Mouse (Mus musculus): Measurements from ENCODE around the gene Klk6. TPM values are rescaled to one million over a fixed set of nuclear protein-coding genes. Genes with fewer than 3 reads are reported as not detected.

Gene Klk6
- 2.0 and 2.3 TPM in 2 replicates for polyA plus RNA-seq (2015; fragmentation: Nextera tagmentation; extraction: Ambion mirVana)

GRCm38 (mm10) chr7:43824199-43824598, at the start of gene Klk6:
Klk6 (plus strand) TSS chr7:43824499.
- H3K4me2 ChIP-seq (replicated peaks), result no peak within 1 kb of the TSS
- ATAC-seq (ENCODE audit: insufficient number of reproducible peaks, low FRiP score, low TSS enrichment, low read depth), result no peak
- H3K9ac ChIP-seq, result no peak within 1 kb of the TSS
- no peaks in the 10 kb centered on the region for H3K36me3 ChIP-seq
- H3K4me3 ChIP-seq (replicated peaks), result no peak within 1 kb of the TSS
- H3K4me1 ChIP-seq, result no peaks in the 10 kb centered on the region
- no peaks in the 10 kb centered on the region for H3K27me3 ChIP-seq
- no peak within 1 kb of the TSS for H3K27ac ChIP-seq (replicated peaks)
- no peaks in the 10 kb centered on the region for H3K9me3 ChIP-seq (replicated peaks)
- 63% methylated on average over 10 of the region's 10 CpGs for WGBS

GRCm38 (mm10) chr7:43774802-43775201, 49.5 kb upstream of the Klk6 start:
- Histone ChIP-seq H3K4me2 (replicated peaks) (peak overlapping the region; percentile 17), H3K9me3 (replicated peaks) (no peaks in the 10 kb centered on the region), H3K36me3 (no peaks in the 10 kb centered on the region), H3K27ac (replicated peaks) (peak overlapping the region; percentile 82), H3K9ac (no peak overlapping the region), H3K4me3 (replicated peaks) (no peak overlapping the region), H3K4me1 (peaks cover 4% of the 10 kb centered on the region; the same call in 1 of the 2 replicates), H3K27me3 (no peaks in the 10 kb centered on the region)
- WGBS, result 42% methylated on average over 6 of the region's 6 CpGs
- ATAC-seq (ENCODE audit: insufficient number of reproducible peaks, low FRiP score, low TSS enrichment, low read depth), result peak; percentile 45

- ATAC-seq (ENCODE audit: insufficient number of reproducible peaks, low FRiP score, low TSS enrichment, low read depth), result no peak
- Histone ChIP-seq H3K4me3 (replicated peaks) (no peak overlapping the region), H3K27ac (replicated peaks) (peak overlapping the region; percentile 82)
Observed at GRCm38 (mm10) chr7:43775311-43776057, 48.8 kb upstream of the Klk6 start.

GRCm38 (mm10) chr7:43776506-43776905, 47.8 kb upstream of the Klk6 start:
- Histone ChIP-seq H3K4me1 (peaks cover 10% of the 10 kb centered on the region; the same call in 1 of the 2 replicates), H3K27me3 (no peaks in the 10 kb centered on the region), H3K4me3 (replicated peaks) (no peak overlapping the region), H3K36me3 (no peaks in the 10 kb centered on the region), H3K9ac (no peak overlapping the region), H3K4me2 (replicated peaks) (peak overlapping the region; percentile 4; the same call in 1 of the 2 replicates), H3K9me3 (replicated peaks) (no peaks in the 10 kb centered on the region), H3K27ac (replicated peaks) (peak overlapping the region; percentile 79)
- WGBS, result 79% methylated on average over 5 of the region's 5 CpGs
- ATAC-seq (ENCODE audit: insufficient number of reproducible peaks, low FRiP score, low TSS enrichment, low read depth), result no peak

More at GRCm38 (mm10) chr7:43775311-43776057, 48.8 kb upstream of the Klk6 start:
- 36% methylated on average over 7 of the region's 7 CpGs for WGBS
- H3K4me1 ChIP-seq, result peaks cover 5% of the 10 kb centered on the region; the same call in 1 of the 2 replicates
- no peaks in the 10 kb centered on the region for H3K27me3 ChIP-seq
- H3K36me3 ChIP-seq, result no peaks in the 10 kb centered on the region
- no peaks in the 10 kb centered on the region for H3K9me3 ChIP-seq (replicated peaks)
- H3K9ac ChIP-seq, result no peak overlapping the region
- H3K4me2 ChIP-seq (replicated peaks), result peak overlapping the region; percentile 17; the same call in 1 of the 2 replicates

- no peak overlapping the region for H3K4me2 ChIP-seq (replicated peaks)
- no peaks in the 10 kb centered on the region for H3K9me3 ChIP-seq (replicated peaks)
- ATAC-seq (ENCODE audit: insufficient number of reproducible peaks, low FRiP score, low TSS enrichment, low read depth), result no peak
- H3K27ac ChIP-seq (replicated peaks), result no peak overlapping the region
- H3K27me3 ChIP-seq, result no peaks in the 10 kb centered on the region
- no peaks in the 10 kb centered on the region for H3K36me3 ChIP-seq
- no peak overlapping the region for H3K4me3 ChIP-seq (replicated peaks)
- no peak overlapping the region for H3K9ac ChIP-seq
- WGBS, result 86% methylated on average over 12 of the region's 12 CpGs
- peaks cover 13% of the 10 kb centered on the region; the same call in 1 of the 2 replicates for H3K4me1 ChIP-seq
Observed at GRCm38 (mm10) chr7:43777423-43777822, 46.9 kb upstream of the Klk6 start.

DNA sequence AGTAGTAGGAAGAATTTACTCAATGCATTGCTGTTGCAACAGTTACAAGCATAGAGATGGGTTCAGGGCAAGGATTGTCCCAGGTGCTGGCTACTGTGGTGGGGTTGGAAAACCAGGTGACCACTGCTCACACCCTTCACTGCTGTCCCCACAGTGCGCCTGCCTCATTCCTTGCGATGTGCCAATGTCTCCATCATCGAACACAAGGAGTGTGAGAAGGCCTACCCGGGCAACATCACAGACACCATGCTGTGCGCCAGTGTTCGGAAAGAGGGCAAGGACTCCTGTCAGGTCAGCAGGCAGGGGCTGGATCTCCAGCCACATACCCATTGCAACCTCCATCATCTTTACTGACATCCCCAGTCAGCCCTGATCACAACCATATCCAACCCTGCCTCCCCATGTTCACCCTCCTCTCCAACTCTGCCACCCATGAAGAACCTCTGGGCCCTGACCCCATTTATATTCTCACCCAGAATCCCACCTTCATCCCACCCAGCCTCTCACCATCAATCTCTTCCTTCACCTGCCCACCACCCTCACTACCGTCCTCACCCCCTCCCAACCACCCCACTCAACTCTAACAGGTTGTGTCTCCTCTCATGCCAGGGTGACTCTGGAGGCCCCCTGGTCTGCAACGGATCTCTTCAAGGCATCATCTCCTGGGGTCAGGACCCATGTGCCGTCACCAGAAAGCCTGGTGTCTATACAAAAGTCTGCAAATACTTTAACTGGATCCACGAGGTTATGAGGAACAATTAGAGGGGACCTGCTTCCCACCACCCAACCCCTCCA, 45.9 kb upstream of the Klk6 start:
- Histone ChIP-seq H3K4me2 (replicated peaks) (no peak overlapping the region), H3K4me1 (peaks cover 18% of the 10 kb centered on the region), H3K9me3 (replicated peaks) (no peaks in the 10 kb centered on the region), H3K9ac (no peak overlapping the region), H3K27ac (replicated peaks) (no peak overlapping the region), H3K4me3 (replicated peaks) (no peak overlapping the region), H3K27me3 (peaks cover 3% of the 10 kb centered on the region; the same call in 1 of the 2 replicates), H3K36me3 (no peaks in the 10 kb centered on the region)
- WGBS, result 86% methylated on average over 10 of the region's 10 CpGs
- no peak for ATAC-seq (ENCODE audit: insufficient number of reproducible peaks, low FRiP score, low TSS enrichment, low read depth)

- Histone ChIP-seq H3K36me3 (no peaks in the 10 kb centered on the region), H3K4me2 (replicated peaks) (no peak overlapping the region), H3K4me1 (peaks cover 15% of the 10 kb centered on the region), H3K9ac (no peak overlapping the region), H3K27me3 (peaks cover 7% of the 10 kb centered on the region; the same call in 1 of the 2 replicates), H3K27ac (replicated peaks) (peak overlapping the region; percentile 81), H3K9me3 (replicated peaks) (no peaks in the 10 kb centered on the region), H3K4me3 (replicated peaks) (no peak overlapping the region)
- ATAC-seq (ENCODE audit: insufficient number of reproducible peaks, low FRiP score, low TSS enrichment, low read depth), result no peak
- WGBS, result 39% methylated on average over 6 of the region's 6 CpGs
Observed at GRCm38 (mm10) chr7:43780241-43780640, 44.1 kb upstream of the Klk6 start.

DNA sequence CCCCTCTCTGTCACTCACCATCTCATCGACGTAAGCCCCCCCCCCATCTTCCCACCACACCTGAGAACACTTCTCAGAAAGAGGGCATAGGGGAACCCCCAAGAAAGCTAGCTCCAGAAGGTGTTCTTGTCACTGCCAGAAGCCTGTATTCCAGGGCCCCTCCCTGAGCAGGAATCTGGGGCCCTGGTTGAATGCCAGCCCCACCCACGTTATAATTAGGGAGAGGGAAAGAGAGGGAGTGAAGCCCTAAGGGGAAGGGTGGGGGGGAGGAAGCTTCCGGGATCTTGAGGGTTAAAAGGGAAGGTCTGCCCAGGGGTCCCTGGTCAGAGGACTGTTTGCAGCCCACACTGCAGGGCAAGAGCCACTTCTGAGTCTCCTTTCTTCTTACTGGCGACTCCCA, 43.6 kb upstream of the Klk6 start, which contains the start of gene Klk10:
Gene Klk10 (plus strand): TSS at position 290 of the 400 bp plus-strand sequence.
- Histone ChIP-seq H3K9me3 (replicated peaks) (no peaks in the 10 kb centered on the region), H3K36me3 (no peaks in the 10 kb centered on the region), H3K4me2 (replicated peaks) (peak within 1 kb of the TSS; percentile 62; the same call in 1 of the 2 replicates), H3K9ac (no peak within 1 kb of the TSS), H3K27me3 (peaks cover 7% of the 10 kb centered on the region; the same call in 1 of the 2 replicates), H3K4me1 (peaks cover 15% of the 10 kb centered on the region), H3K4me3 (replicated peaks) (peak within 1 kb of the TSS; percentile 13; the same call in 1 of the 2 replicates), H3K27ac (replicated peaks) (peak within 1 kb of the TSS; percentile 81)
- no peak for ATAC-seq (ENCODE audit: insufficient number of reproducible peaks, low FRiP score, low TSS enrichment, low read depth)
- WGBS, result 31% methylated on average over 5 of the region's 5 CpGs

DNA sequence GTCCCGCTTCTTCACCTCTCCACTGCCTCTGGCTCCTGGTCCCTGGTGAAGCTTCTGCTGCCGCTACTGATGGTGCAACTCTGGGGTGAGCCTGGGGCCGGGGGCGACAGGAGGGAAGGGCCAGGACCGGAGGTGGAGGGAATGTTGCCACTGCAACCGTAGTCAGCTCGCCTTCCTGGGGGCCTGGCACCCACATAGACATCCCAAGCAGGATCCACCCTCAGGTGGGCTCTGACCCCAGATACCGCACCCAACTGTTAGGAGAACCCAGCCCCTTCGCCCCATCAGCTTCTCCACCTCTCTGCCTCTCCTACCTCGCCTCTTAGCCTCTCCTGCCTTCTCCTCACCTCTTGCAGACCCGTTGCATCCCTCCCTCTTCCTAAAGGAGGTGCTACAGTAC, 42.8 kb upstream of the Klk6 start:
- no peak overlapping the region for H3K9ac ChIP-seq
- no peaks in the 10 kb centered on the region for H3K36me3 ChIP-seq

GRCm38 (mm10) chr7:43782275-43783265, 41.7 kb upstream of the Klk6 start:
- Histone ChIP-seq H3K36me3 (no peaks in the 10 kb centered on the region), H3K27me3 (peaks cover 7% of the 10 kb centered on the region; the same call in 1 of the 2 replicates), H3K9me3 (replicated peaks) (no peaks in the 10 kb centered on the region), H3K4me3 (replicated peaks) (peak overlapping the region; percentile 35), H3K4me1 (peaks cover 15% of the 10 kb centered on the region), H3K27ac (replicated peaks) (peak overlapping the region; percentile 49; the same call in 1 of the 2 replicates), H3K9ac (0 out of 2 replicates have a peak overlapping the region, but pooled peaks have one; percentile 23), H3K4me2 (replicated peaks) (peak overlapping the region; percentile 62)
- WGBS, result 6% methylated on average over 36 of the region's 36 CpGs
- ATAC-seq (ENCODE audit: insufficient number of reproducible peaks, low FRiP score, low TSS enrichment, low read depth), result peak; percentile 60; the same call in 1 of the 2 replicates

More for the DNA sequence above, 42.8 kb upstream of the Klk6 start:
- peak overlapping the region; percentile 62; the same call in 1 of the 2 replicates for H3K4me2 ChIP-seq (replicated peaks)
- peak overlapping the region; percentile 13; the same call in 1 of the 2 replicates for H3K4me3 ChIP-seq (replicated peaks)
- H3K27ac ChIP-seq (replicated peaks), result peak overlapping the region; percentile 81
- no peaks in the 10 kb centered on the region for H3K9me3 ChIP-seq (replicated peaks)
- H3K4me1 ChIP-seq, result peaks cover 15% of the 10 kb centered on the region
- 71% methylated on average over 11 of the region's 11 CpGs for WGBS
- ATAC-seq (ENCODE audit: insufficient number of reproducible peaks, low FRiP score, low TSS enrichment, low read depth), result no peak
- peaks cover 7% of the 10 kb centered on the region; the same call in 1 of the 2 replicates for H3K27me3 ChIP-seq
